Mouse (Mus musculus) bone marrow, adult 2 months (tissue): Measurements from ENCODE around the gene Tent5b. TPM values are rescaled to one million over a fixed set of nuclear protein-coding genes. Genes with fewer than 3 reads are reported as not detected.
"Not testable (repeated sequence)": the region's sequence is repeated elsewhere in the genome, so short reads cannot be mapped to it uniquely, and the experiment has no call there.

Experiments
- H3K27ac ChIP-seq: fragments of 200-500 bp; 2 replicates; pipeline ENCODE4 v1.5.1; 2012; ENCODE audit warnings: low read depth, mild to moderate bottlenecking, control low read depth, inconsistent platforms, low read length; ENCODE audit not compliant: control insufficient read depth, poor library complexity, insufficient read depth
- H3K4me1 ChIP-seq: fragments of 200-500 bp; 2 replicates; pipeline ENCODE4 v1.6.1; 2011; ENCODE audit warnings: low read length; ENCODE audit not compliant: control insufficient read depth, insufficient read depth
- H3K4me3 ChIP-seq: fragments of 200-500 bp; replicated peaks from 2 replicates; pipeline ENCODE3; 2011; ENCODE audit warnings: mild to moderate bottlenecking, low read depth, low read length, control low read depth; ENCODE audit not compliant: control insufficient read depth
- CTCF ChIP-seq: fragments of 200-500 bp; IDR thresholded peaks from 2 replicates; pipeline ENCODE4 v1.5.1; 2011; ENCODE audit warnings: low read length, control low read depth; ENCODE audit not compliant: control insufficient read depth, insufficient read depth
- POLR2A ChIP-seq: fragments of 200-500 bp; IDR thresholded peaks from 2 replicates; pipeline ENCODE4 v1.6.1; 2011; ENCODE audit warnings: low read depth, mild to moderate bottlenecking, control low read depth, low read length, borderline replicate concordance; ENCODE audit not compliant: control insufficient read depth
- WGBS: fragments of 180-500 bp; shearing (Covaris S2); methylation state at CpG from one replicate; pipeline ENCODE4 v1.1.7; 2018; 5-methylcytosine and 5-hydroxymethylcytosine counted together
- polyA plus RNA-seq: library from polyadenylated mRNA; stranded (reverse); fragments of >200 nt; gene quantifications from 2 replicates; pipeline ENCODE4 v1.2.4, GENCODE M21; 2011; ENCODE audit warnings: low replicate concordance; ENCODE audit not compliant: missing spikeins, insufficient read depth, insufficient read length

Tent5b gene
- polyA plus RNA-seq, 1 experiment: not detected

DNA sequence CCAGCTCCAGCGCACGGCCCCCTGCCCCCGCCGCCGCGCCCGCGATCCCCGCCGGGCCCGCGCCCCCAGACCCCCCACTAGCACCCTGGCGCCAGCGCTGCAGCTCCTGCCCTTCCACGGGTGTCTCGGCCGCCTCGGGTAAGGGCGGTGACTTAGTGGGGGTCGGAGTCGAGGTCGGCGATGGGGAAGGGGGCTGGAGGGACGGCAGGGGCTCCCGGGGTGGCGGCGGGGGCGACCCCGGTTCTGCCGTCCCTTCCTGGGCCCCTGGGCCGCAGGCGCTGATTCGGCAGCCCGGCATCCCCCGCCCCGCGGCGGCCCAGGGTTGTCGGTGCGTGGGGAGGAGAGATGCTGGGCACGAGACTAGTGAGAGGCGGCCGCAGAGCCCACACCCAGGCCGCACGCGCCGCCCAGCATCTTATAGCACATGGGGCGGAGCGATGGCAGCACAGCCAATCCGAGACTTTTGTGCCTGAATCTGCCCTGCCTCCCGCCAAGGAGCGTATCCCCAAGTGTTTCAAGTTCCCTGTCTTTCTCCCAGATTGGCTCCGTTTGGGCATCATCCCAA, 18.3 kb downstream of the Tent5b start, which contains the start of gene Trnp1:
TSS of gene Trnp1 (minus strand) at position 391 of the 565 bp plus-strand sequence.
- H3K4me3 ChIP-seq: no peak within 1 kb of the TSS
- TF ChIP-seq CTCF (no peak), POLR2A (no peak)
- H3K27ac ChIP-seq: no peak within 1 kb of the TSS
- WGBS: 1% methylated on average over 52 of the region's 53 CpGs
- no peaks in the 10 kb centered on the region for H3K4me1 ChIP-seq

DNA sequence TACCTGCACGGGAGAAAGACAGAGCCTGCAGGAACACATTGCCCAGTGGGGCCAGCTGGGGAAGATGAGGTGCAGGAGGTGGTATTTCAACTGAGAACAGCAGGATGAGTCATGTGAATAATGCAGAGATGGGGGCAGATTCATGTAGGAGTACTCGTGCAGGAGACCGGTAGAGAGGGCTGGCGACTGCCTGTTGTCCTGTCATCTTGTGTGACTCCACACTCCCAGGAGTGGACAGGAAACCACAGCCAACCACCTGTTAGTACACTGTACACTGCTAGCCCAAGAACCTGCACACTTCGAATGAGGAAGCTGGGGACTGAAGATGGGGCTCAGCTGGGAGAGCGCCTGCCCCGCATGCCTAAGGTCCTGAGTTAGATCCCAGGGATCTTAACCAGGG, 21.6 kb downstream of the Tent5b start:
- WGBS: 9% methylated on average over 7 of the region's 7 CpGs
- TF ChIP-seq POLR2A: no peak
- no peak for TF ChIP-seq CTCF
- Histone ChIP-seq H3K27ac (no peak overlapping the region), H3K4me1 (no peaks in the 10 kb centered on the region), H3K4me3 (no peak overlapping the region)

DNA sequence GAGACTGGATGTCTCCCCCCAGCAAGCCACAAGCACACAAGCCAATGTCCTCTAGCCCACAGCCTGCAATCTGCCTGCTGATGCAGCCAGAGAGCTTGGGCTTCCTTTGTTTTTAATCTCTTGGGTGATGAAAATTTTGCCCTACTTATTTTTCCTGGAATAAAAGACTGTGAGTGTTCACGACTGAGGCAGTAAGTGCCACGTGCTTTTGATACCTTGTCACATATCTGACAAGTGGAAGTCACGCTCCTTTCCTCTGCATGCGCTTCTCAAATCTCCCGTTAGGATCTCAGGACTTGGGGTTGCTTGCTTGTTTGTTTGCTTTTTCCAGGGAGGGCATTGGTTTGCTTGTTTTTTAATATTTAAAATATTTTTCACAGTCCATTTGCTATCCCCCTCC, 24.4 kb downstream of the Tent5b start:
- TF ChIP-seq POLR2A: no peak
- no peak for TF ChIP-seq CTCF
- Histone ChIP-seq H3K27ac (no peak overlapping the region), H3K4me3 (no peak overlapping the region), H3K4me1 (no peaks in the 10 kb centered on the region)
- 48% methylated on average over 5 of the region's 5 CpGs for WGBS

DNA sequence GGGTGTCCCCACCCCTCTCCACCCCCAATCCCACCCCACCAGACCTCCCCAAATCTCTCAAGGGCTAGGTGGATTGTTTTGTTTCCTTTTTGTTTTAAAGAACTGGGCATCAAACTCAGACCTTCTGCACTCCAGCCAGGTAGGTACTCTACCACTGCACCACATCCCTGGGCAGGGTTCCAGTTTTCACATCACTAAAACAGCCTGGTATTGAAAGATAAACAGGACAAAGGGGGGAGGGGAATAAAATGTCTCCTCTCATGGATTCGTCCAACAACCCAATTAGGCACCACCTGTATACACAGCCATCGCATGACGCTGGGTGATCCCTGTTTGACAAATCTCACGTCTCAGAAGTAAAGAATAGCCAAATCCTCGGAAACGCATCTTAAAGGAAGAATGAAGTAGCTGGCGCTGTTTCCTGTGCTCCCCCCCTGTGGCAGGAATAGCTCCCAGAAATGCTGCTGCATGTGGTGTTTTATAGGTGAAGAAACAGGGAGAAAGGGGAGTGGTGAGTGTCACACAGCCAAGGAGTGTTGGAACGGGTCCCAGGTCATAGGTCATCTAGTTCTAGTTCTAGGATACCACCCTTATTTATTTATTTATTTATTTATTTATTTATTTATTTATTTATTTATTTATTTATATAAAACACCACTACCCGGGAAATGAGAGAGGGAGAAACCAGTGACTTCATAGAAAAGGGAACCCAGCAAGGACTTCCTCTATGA, 25.0 kb downstream of the Tent5b start:
- TF ChIP-seq CTCF (no peak), POLR2A (no peak)
- Histone ChIP-seq H3K4me1 (no peaks in the 10 kb centered on the region), H3K4me3 (no peak overlapping the region), H3K27ac (no peak overlapping the region)
- 60% methylated on average over 9 of the region's 9 CpGs for WGBS

DNA sequence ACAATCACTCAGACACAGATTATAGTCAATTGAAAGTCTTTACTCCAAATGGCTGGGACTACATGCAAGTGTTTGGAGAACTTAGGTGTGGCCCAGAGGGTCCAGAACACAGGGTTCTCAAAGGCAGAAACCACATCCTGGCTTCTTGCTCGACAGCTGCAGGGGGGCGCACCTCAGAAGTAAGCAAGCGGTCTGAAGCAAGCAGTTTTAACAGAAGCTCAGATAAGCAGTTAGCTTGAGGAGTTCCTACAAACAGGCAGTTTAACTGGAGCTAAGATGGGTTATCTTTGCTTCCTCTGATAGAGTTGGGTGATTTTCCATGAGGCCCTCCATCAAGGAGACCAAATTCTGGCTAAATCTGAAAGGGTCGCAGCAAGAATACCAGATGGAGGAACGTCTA, 26.6 kb downstream of the Tent5b start:
- WGBS: 16% methylated on average over 5 of the region's 5 CpGs
- TF ChIP-seq POLR2A (no peak), CTCF (no peak)
- Histone ChIP-seq H3K4me3 (no peak overlapping the region), H3K4me1 (no peaks in the 10 kb centered on the region), H3K27ac (peak overlapping the region; percentile 7; the same call in 1 of the 2 replicates)

DNA sequence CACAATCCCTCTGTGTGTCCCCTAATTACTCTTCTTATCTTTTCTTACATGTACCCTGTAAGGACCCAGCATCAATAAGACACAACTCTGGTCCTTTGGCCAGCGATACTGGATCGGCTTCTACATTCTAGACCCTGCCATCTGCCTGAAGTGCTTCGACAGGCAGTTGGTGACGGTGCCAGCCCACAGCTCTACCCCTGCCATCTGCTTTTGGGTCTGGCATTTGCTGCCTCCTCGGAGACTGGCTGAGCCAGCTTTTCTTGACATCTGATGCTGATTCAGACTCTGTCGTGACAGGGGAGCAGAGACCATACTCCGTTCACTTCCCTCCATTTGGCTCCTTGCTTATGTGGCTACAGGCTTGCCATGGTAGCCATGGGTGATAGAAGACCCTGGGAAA, 29.1 kb downstream of the Tent5b start:
- TF ChIP-seq POLR2A: no peak
- no peak for TF ChIP-seq CTCF
- Histone ChIP-seq H3K4me1 (no peaks in the 10 kb centered on the region), H3K4me3 (no peak overlapping the region), H3K27ac (no peak overlapping the region)
- WGBS: 83% methylated on average over 7 of the region's 7 CpGs

DNA sequence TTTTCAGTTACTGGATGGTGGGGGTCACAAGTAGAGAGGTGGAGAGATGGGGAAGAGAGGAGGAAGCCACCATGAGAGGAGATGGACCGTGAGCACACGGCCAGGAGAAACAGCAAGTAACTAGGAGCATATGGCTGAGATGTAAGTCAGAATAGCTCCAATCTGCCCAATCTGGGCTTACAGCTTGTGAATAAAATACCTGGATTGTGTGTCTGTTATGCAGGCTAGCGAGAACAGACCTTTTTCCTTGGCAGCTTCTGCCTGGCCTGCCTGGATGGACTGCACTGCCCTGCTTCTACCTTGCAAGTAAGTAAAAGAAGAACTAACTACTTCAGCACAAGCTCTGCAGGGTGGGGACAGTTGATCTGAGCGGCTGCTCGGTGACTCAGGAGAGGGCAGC, 31.1 kb downstream of the Tent5b start:
- TF ChIP-seq CTCF (no peak), POLR2A (no peak)
- Histone ChIP-seq H3K27ac (no peak overlapping the region), H3K4me1 (no peaks in the 10 kb centered on the region), H3K4me3 (no peak overlapping the region)
- 64% methylated on average over 5 of the region's 5 CpGs for WGBS

DNA sequence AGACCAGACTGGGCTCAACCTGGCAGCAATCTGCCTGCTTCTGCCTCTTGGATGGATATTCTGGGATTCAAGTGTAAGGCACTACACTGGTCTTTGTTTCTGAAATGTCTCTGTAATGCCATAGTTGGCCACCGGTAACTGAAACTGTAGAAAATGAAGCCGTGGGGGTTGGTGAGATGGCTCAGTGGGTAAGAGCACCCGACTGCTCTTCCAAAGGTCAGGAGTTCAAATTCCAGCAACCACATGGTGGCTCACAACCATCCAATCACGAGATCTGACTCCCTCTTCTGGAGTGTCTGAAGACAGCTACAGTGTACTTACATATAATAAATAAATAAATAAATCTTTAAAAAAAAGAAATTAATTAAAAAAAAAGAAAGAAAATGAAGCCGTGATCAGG, 32.6 kb downstream of the Tent5b start:
- H3K27ac ChIP-seq, H3K4me1 ChIP-seq, H3K4me3 ChIP-seq: not testable (repeated sequence)
- WGBS: 58% methylated on average over 5 of the region's 5 CpGs
